ENCODE assay signal across 10 mouse cellular contexts in genomic region chr2:102094773-102095172, GRCm38 (mm10).
A peak's percentile ranks its signal among the peaks of the same experiment; 100 is the strongest.
DNase-seq lines count a peak whose midpoint lies in the region; ATAC-seq and TF ChIP-seq lines count a peak whose summit lies in the region.
"Had no signal": no experiment of that assay in that cellular context is flagged by ENCODE, and none has a peak within 500 bp of the region (broad histone marks: within the 10 kb centered on the region; RNA-seq: fewer than 3 reads in every experiment).

No protein-coding gene starts in this region.

- 0 out of 2 replicates have a peak, but pooled peaks have one; percentile 13 for TF ChIP-seq POLR2A in cerebellum, adult 2 months (IDR thresholded peaks at IDR 0.05; ENCODE audit: borderline replicate concordance, insufficient read depth, low read length)

- peak; percentile 33; the same call in 1 of the 2 replicates for ATAC-seq in lung, embryonic 15.5 days (ENCODE audit: borderline replicate concordance, extremely low read depth, low FRiP score, low TSS enrichment)
- ATAC-seq in embryonic facial prominence, embryonic 13.5 days (ENCODE audit: insufficient number of reproducible peaks, insufficient read depth, low FRiP score, low TSS enrichment, low read depth): no peak
- ATAC-seq in limb, embryonic 13.5 days (ENCODE audit: low FRiP score, low read depth): no peak
- ATAC-seq in stomach, postnatal 0 days (ENCODE audit: low FRiP score, low TSS enrichment): no peak

- H3K27me3 ChIP-seq in lung, embryonic 15.5 days: no peaks in the 10 kb centered on the region
- H3K27me3 ChIP-seq in cerebellum, adult 2 months (ENCODE audit: control insufficient read depth, insufficient read depth, low read length): no peaks in the 10 kb centered on the region
- no peaks in the 10 kb centered on the region for H3K27me3 ChIP-seq in embryonic facial prominence, embryonic 13.5 days
- H3K27me3 ChIP-seq in limb, embryonic 13.5 days: no peaks in the 10 kb centered on the region
- no peaks in the 10 kb centered on the region for H3K27me3 ChIP-seq in stomach, postnatal 0 days (ENCODE audit: control insufficient read depth, insufficient read depth, low read length)
- H3K27me3 ChIP-seq: kidney, embryonic 15.5 days; midbrain, embryonic 12.5 days had no signal

- no peak for DNase-seq in lung, postnatal 4 days
- peak; percentile 66 to 80 for DNase-seq in cerebellum, adult 2 months
- DNase-seq in urinary bladder, postnatal 14 days (ENCODE audit: low spot score): no peak
- DNase-seq in frontal cortex, postnatal 10 days (ENCODE audit: low spot score in 2 of 2): no peak
- no peak for DNase-seq in stomach, postnatal 0 days (ENCODE audit: low spot score)

- H3K4me3 ChIP-seq in lung, embryonic 15.5 days: no peak overlapping the region
- H3K4me3 ChIP-seq in cerebellum, adult 2 months (replicated peaks; ENCODE audit: insufficient read depth, low read depth, low read length): peak overlapping the region; percentile 16
- no peak overlapping the region for H3K4me3 ChIP-seq in embryonic facial prominence, embryonic 13.5 days
- no peak overlapping the region for H3K4me3 ChIP-seq in limb, embryonic 13.5 days
- no peak overlapping the region for H3K4me3 ChIP-seq in stomach, postnatal 0 days (ENCODE audit: low read depth, low read length)
- H3K4me3 ChIP-seq: kidney, embryonic 15.5 days; midbrain, embryonic 12.5 days had no signal

- H3K27ac ChIP-seq in lung, embryonic 15.5 days: peak overlapping the region; percentile 65
- H3K27ac ChIP-seq in cerebellum, adult 2 months (ENCODE audit: insufficient read depth, low read length): peak overlapping the region; percentile 49
- H3K27ac ChIP-seq in embryonic facial prominence, embryonic 13.5 days: peak overlapping the region; percentile 71; the same call in 1 of the 2 replicates
- peak overlapping the region; percentile 52 for H3K27ac ChIP-seq in limb, embryonic 13.5 days
- H3K27ac ChIP-seq in stomach, postnatal 0 days (replicated peaks): no peak overlapping the region
- H3K27ac ChIP-seq: kidney, embryonic 15.5 days had no signal

- no peak overlapping the region for H3K4me2 ChIP-seq in lung, embryonic 15.5 days
- H3K4me2 ChIP-seq in embryonic facial prominence, embryonic 13.5 days: peak overlapping the region; percentile 23; the same call in 1 of the 2 replicates
- H3K4me2 ChIP-seq in limb, embryonic 13.5 days (replicated peaks): no peak overlapping the region
- no peak overlapping the region for H3K4me2 ChIP-seq in stomach, postnatal 0 days (replicated peaks; ENCODE audit: low read depth)
- H3K4me2 ChIP-seq: kidney, embryonic 15.5 days; midbrain, embryonic 12.5 days had no signal

- peaks cover 38% of the 10 kb centered on the region for H3K4me1 ChIP-seq in lung, embryonic 15.5 days
- peaks cover 32% of the 10 kb centered on the region for H3K4me1 ChIP-seq in cerebellum, adult 2 months (ENCODE audit: control insufficient read depth, insufficient read depth, low read length)
- peaks cover 44% of the 10 kb centered on the region for H3K4me1 ChIP-seq in embryonic facial prominence, embryonic 13.5 days
- peaks cover 38% of the 10 kb centered on the region for H3K4me1 ChIP-seq in limb, embryonic 13.5 days
- H3K4me1 ChIP-seq in stomach, postnatal 0 days (replicated peaks; ENCODE audit: control insufficient read depth, insufficient read depth): no peaks in the 10 kb centered on the region
- H3K4me1 ChIP-seq: kidney, embryonic 15.5 days had no signal

- WGBS in lung, embryonic 15.5 days: 34% methylated on average over 11 of the region's 11 CpGs
- WGBS in cerebellum, adult 2 months: 1% methylated on average over 11 of the region's 11 CpGs
- 38% methylated on average over 11 of the region's 11 CpGs for WGBS in embryonic facial prominence, embryonic 13.5 days
- WGBS in limb, embryonic 13.5 days: 65% methylated on average over 11 of the region's 11 CpGs
- WGBS in stomach, postnatal 0 days: 65% methylated on average over 11 of the region's 11 CpGs

- H3K36me3 ChIP-seq in lung, embryonic 15.5 days: no peaks in the 10 kb centered on the region
- 0 out of 2 replicates have a peak, but pooled peaks cover under 1% of the 10 kb centered on the region for H3K36me3 ChIP-seq in embryonic facial prominence, embryonic 13.5 days
- H3K36me3 ChIP-seq in limb, embryonic 13.5 days: peaks cover 15% of the 10 kb centered on the region
- no peaks in the 10 kb centered on the region for H3K36me3 ChIP-seq in stomach, postnatal 0 days (ENCODE audit: control insufficient read depth, insufficient read depth, low read length)
- H3K36me3 ChIP-seq: midbrain, embryonic 12.5 days had no signal

- TF ChIP-seq EP300 in stomach, postnatal 0 days (optimal IDR thresholded peaks at IDR 0.05): no peak

- H3K9me3 ChIP-seq in lung, embryonic 15.5 days: no peaks in the 10 kb centered on the region
- no peaks in the 10 kb centered on the region for H3K9me3 ChIP-seq in embryonic facial prominence, embryonic 13.5 days
- H3K9me3 ChIP-seq in limb, embryonic 13.5 days: no peaks in the 10 kb centered on the region
- no peaks in the 10 kb centered on the region for H3K9me3 ChIP-seq in stomach, postnatal 0 days (ENCODE audit: control insufficient read depth, low read length)
- H3K9me3 ChIP-seq: kidney, embryonic 15.5 days; midbrain, embryonic 12.5 days had no signal

- TF ChIP-seq CTCF in cerebellum, adult 2 months (IDR thresholded peaks at IDR 0.05; ENCODE audit: borderline replicate concordance, insufficient read depth, low read depth, low read length): no peak
- TF ChIP-seq CTCF in stomach, postnatal 0 days (IDR thresholded peaks at IDR 0.05; ENCODE audit: low read depth): no peak

- H3K9ac ChIP-seq in lung, embryonic 15.5 days: no peak overlapping the region
- H3K9ac ChIP-seq in embryonic facial prominence, embryonic 13.5 days: no peak overlapping the region
- no peak overlapping the region for H3K9ac ChIP-seq in limb, embryonic 13.5 days
- H3K9ac ChIP-seq in stomach, postnatal 0 days (ENCODE audit: low read length): no peak overlapping the region
- H3K9ac ChIP-seq: kidney, embryonic 15.5 days; midbrain, embryonic 12.5 days had no signal

Comparison
In these comparisons a context has a peak if more than half of its experiments do, and no peak if none do; other contexts are left out.
1. DNase-seq: peak in cerebellum, adult 2 months (2 of 2); none in lung, postnatal 4 days (0 of 2), urinary bladder, postnatal 14 days (single experiment), frontal cortex, postnatal 10 days (0 of 2) and stomach, postnatal 0 days (single experiment).